Mouse (Mus musculus) lung, adult 2 months (tissue): ENCODE results near the gene Runx2.

Source experiments
- CTCF ChIP-seq: fragments of 200-500 bp; IDR thresholded peaks from 2 replicates; pipeline ENCODE4 v1.5.1; 2011; ENCODE audit warnings: mild to moderate bottlenecking, low read length, control low read depth; ENCODE audit not compliant: insufficient read depth
- POLR2A ChIP-seq: fragments of 200-500 bp; IDR thresholded peaks from 2 replicates; pipeline ENCODE4 v1.6.1; 2011; ENCODE audit warnings: low read depth, mild to moderate bottlenecking, control low read depth, low read length, borderline replicate concordance; ENCODE audit errors: extremely low read depth

DNA sequence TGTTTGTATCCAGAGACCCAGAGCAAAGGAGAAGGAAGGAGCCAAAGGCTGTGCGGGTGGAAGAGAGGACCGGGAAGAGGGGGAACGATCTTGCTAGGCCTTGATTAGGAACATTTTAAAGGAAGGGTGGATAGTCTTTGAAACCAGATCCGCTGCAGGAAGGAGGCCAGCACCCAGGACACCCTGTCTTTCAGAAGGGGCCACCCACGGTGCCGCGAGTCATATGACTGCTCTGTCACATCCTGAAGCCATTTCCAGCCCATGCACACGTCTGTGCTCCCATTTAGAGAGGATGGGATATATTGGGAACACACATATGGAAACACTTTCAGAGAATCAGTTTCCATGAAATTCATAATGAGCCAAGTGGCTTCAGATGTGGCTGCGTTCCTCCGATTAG is 196.4 kb downstream of the Runx2 start:
- TF ChIP-seq POLR2A (no peak), CTCF (no peak)
